Mouse (Mus musculus): ENCODE measurements around the gene Gm17584. TPM values are rescaled to one million over a fixed set of nuclear protein-coding genes. Genes with fewer than 3 reads are reported as not detected.
"Not testable (repeated sequence)": the region's sequence is repeated elsewhere in the genome, so short reads cannot be mapped to it uniquely, and the experiment has no call there.

Gene Gm17584
- not detected in 2 replicates for polyA plus RNA-seq (2015; fragmentation: Nextera tagmentation; extraction: Ambion mirVana)

- H3K4me2 ChIP-seq (ENCODE audit: low read length); ATAC-seq; H3K36me3 ChIP-seq (ENCODE audit: control insufficient read depth, insufficient read depth); H3K4me1 ChIP-seq (replicated peaks; ENCODE audit: control insufficient read depth, insufficient read depth, low read length); H3K9me3 ChIP-seq (ENCODE audit: control insufficient read depth, low read length); H3K27ac ChIP-seq (ENCODE audit: low read length); H3K9ac ChIP-seq (replicated peaks; ENCODE audit: low read depth, low read length); H3K27me3 ChIP-seq (replicated peaks; ENCODE audit: control insufficient read depth, insufficient read depth, low read length); H3K4me3 ChIP-seq (replicated peaks; ENCODE audit: low read length): not testable (repeated sequence)
- WGBS = no CpG with 5 or more reads among the region's 4 CpGs
Observed at GRCm38 (mm10) chrX:124500263-124500662, at the start of gene Gm17584. Gm17584 (plus strand) TSS chrX:124500563.

Other genes with a start within 250 kb of the Gm17584 start
- gene Gm17469, start 129.3 kb downstream of the Gm17584 start, polyA plus RNA-seq (2015; fragmentation: Nextera tagmentation; extraction: Ambion mirVana) = not detected in 2 replicates

All from forebrain, embryonic 16.5 days (tissue).